Mouse (Mus musculus) hindbrain, embryonic 13.5 days (tissue): ENCODE results near the gene 1700016D06Rik. TPM values are rescaled to one million over a fixed set of nuclear protein-coding genes. Genes with fewer than 3 reads are reported as not detected.
A peak's percentile ranks its signal among the peaks of the same experiment; 100 is the strongest.

Experiments used
- ATAC-seq: fragments of 200-750 bp; cut with Nextera tagmentation; 2 replicates; pipeline ENCODE4 v1.8.0; 2017; ENCODE audit warnings: moderate TSS enrichment; ENCODE audit not compliant: low FRiP score
- H3K27ac ChIP-seq: fragments of 300-500 bp; sonication (generic); 2 replicates; pipeline ENCODE4 v1.5.1; 2015; ENCODE audit warnings: inconsistent platforms, mild to moderate bottlenecking, moderate library complexity
- H3K27me3 ChIP-seq: fragments of 300-500 bp; sonication (generic); 2 replicates; pipeline ENCODE4 v1.6.1; 2015; ENCODE audit warnings: mild to moderate bottlenecking, inconsistent platforms
- H3K36me3 ChIP-seq: fragments of 300-500 bp; sonication (generic); 2 replicates; pipeline ENCODE4 v1.6.1; 2015; ENCODE audit warnings: mild to moderate bottlenecking, inconsistent platforms
- H3K4me1 ChIP-seq: fragments of 300-500 bp; sonication (generic); replicated peaks from 2 replicates; pipeline ENCODE4 v1.6.1; 2015; ENCODE audit warnings: inconsistent platforms
- H3K4me2 ChIP-seq: fragments of 300-500 bp; sonication (generic); 2 replicates; pipeline ENCODE4 v1.6.1; 2015; ENCODE audit warnings: inconsistent platforms, mild to moderate bottlenecking, moderate library complexity
- H3K4me3 ChIP-seq: fragments of 300-500 bp; sonication (generic); 2 replicates; pipeline ENCODE4 v1.5.1; 2015; ENCODE audit warnings: mild to moderate bottlenecking, inconsistent platforms
- H3K9ac ChIP-seq: fragments of 300-500 bp; sonication (generic); 2 replicates; pipeline ENCODE4 v1.6.1; 2015; ENCODE audit warnings: mild to moderate bottlenecking, inconsistent platforms
- H3K9me3 ChIP-seq: fragments of 300-500 bp; sonication (generic); 2 replicates; pipeline ENCODE4 v1.6.1; 2016; ENCODE audit warnings: inconsistent platforms
- WGBS: fragments of 180-500 bp; shearing (Covaris S2); methylation state at CpG from one replicate; pipeline ENCODE4 v1.1.7; 2015; 5-methylcytosine and 5-hydroxymethylcytosine counted together
- polyA plus RNA-seq: library from polyadenylated mRNA; unstranded; fragments of >200 nt; fragmentation: Nextera tagmentation; extraction: Ambion mirVana; gene quantifications from 2 replicates; pipeline ENCODE4 v1.2.1, GENCODE M21; 2015

1700016D06Rik gene
- polyA plus RNA-seq, 1 experiment from 2014 or later, result not detected

DNA sequence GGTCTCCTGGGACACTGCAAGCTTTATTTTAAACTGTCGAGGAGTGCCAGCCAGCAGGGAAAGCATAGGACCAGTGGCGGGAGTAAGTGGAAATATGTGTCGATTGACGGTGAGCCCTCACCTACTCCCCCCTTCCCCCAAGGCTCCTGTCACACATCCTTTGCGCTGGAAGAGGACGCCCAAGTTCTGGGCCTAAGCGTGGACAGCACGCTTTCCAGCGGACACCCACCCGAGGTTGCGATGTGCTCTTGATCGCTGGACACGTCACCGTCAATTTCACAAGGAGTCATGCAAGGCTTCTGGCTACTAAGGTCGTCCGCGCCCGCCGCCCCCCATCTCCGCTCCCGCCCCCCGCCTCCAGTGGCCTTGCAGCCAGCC, 26.4 kb upstream of the 1700016D06Rik start:
- peak overlapping the region; percentile 77 for H3K4me2 ChIP-seq
- WGBS, result under 1% methylated on average over 22 of the region's 22 CpGs
- peak overlapping the region; percentile 97 for H3K9ac ChIP-seq
- H3K4me1 ChIP-seq, result peaks cover 36% of the 10 kb centered on the region
- no peaks in the 10 kb centered on the region for H3K36me3 ChIP-seq
- H3K27ac ChIP-seq, result peak overlapping the region; percentile 100
- H3K4me3 ChIP-seq, result peak overlapping the region; percentile 74
- peak; percentile 52 for ATAC-seq
- H3K9me3 ChIP-seq, result no peaks in the 10 kb centered on the region
- peaks cover 23% of the 10 kb centered on the region; the same call in 1 of the 2 replicates for H3K27me3 ChIP-seq

DNA sequence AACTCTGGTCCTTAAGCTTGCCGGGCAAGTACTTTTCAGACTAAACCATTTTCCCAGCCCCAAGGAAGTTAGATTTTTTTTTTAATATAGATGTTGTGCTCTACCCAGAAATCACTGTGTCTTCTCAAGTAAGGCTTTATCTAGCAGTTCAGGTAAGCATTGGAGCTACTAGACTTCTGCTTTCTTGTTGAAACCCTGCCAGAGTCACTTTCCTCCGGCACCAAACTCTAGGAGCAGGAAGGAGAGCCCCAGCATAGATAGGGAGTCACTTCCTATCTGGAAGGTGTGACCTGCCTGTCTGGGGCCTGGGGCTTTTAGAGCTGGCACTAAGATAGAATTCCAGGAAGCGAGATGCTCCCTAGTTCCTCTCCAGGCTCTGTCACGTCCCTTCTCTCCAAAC, 16.3 kb upstream of the 1700016D06Rik start:
- Histone ChIP-seq H3K4me3 (no peak overlapping the region), H3K9me3 (no peaks in the 10 kb centered on the region), H3K4me2 (no peak overlapping the region), H3K27ac (no peak overlapping the region), H3K9ac (no peak overlapping the region), H3K4me1 (no peaks in the 10 kb centered on the region), H3K36me3 (no peaks in the 10 kb centered on the region), H3K27me3 (peaks cover 7% of the 10 kb centered on the region; the same call in 1 of the 2 replicates)
- WGBS, result 83% methylated on average over 4 of the region's 4 CpGs
- ATAC-seq, result no peak

DNA sequence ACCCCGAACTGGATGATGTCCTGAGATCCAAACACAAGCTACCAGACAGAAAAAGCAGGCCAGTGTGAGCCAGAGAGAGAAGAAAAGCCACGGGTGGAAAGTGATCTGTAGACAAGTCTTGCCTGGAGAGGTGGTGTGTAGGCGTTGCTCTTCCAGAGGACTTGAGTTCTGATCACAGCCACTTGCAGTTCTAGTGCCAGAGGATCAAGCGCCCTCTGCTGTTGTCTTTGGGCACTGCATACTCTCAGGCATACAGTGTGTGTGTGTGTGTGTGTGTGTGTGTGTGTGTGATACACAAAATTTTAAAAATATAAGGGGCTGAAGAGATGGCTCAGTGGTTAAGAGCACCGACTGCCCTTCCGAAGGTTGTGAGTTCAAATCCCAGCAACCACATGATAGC, 11.4 kb upstream of the 1700016D06Rik start:
- Histone ChIP-seq H3K9ac (no peak overlapping the region), H3K4me3 (no peak overlapping the region), H3K4me2 (no peak overlapping the region), H3K27ac (no peak overlapping the region), H3K4me1 (peaks cover 6% of the 10 kb centered on the region), H3K36me3 (no peaks in the 10 kb centered on the region), H3K27me3 (no peaks in the 10 kb centered on the region), H3K9me3 (no peaks in the 10 kb centered on the region)
- 88% methylated on average over 6 of the region's 6 CpGs for WGBS
- no peak for ATAC-seq

DNA sequence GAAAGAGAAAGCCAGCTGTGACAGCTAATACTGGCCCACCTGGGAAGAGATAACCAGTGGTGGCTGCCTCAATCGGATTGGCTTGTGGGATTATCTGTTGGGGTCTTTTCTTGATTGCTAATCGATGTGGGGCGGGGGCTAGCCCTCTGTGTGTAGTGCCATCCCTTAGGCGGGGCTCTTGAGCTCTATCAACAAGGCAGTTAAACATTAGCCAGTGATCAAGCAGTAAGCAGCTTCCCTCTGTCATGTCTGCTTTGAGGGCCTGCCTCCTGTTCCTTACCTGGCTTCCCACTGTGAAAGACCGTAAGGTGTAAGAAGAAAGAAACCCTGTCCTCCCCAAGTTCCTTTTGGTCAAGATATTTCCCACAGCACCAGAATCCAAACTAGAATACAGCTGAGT, 9.6 kb upstream of the 1700016D06Rik start:
- Histone ChIP-seq H3K4me3 (no peak overlapping the region), H3K4me1 (peaks cover 6% of the 10 kb centered on the region), H3K4me2 (no peak overlapping the region), H3K9me3 (no peaks in the 10 kb centered on the region), H3K9ac (no peak overlapping the region), H3K27ac (no peak overlapping the region), H3K27me3 (no peaks in the 10 kb centered on the region), H3K36me3 (no peaks in the 10 kb centered on the region)
- no peak for ATAC-seq
- WGBS, result 45% methylated on average over 5 of the region's 5 CpGs

DNA sequence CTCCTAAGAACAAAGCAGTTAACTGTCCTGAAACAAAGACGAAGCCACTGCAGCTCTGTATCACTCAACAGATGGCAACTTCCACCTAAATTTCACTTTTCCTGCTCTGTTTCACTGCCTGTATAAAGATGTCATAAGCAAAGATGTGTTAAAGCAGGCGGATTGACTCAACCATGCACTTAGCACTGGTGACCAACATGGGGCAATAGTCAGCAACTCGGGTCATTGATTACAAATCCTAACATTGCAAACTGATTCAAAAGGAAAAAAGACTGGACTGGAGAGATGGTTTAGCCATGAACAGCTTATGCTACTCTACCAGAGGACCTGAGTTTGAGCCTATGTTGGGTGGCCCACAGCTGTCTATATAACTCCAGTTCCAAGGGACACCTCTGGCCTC, 8.7 kb upstream of the 1700016D06Rik start:
- no peak for ATAC-seq
- 91% methylated on average over 3 of the region's 3 CpGs for WGBS

DNA sequence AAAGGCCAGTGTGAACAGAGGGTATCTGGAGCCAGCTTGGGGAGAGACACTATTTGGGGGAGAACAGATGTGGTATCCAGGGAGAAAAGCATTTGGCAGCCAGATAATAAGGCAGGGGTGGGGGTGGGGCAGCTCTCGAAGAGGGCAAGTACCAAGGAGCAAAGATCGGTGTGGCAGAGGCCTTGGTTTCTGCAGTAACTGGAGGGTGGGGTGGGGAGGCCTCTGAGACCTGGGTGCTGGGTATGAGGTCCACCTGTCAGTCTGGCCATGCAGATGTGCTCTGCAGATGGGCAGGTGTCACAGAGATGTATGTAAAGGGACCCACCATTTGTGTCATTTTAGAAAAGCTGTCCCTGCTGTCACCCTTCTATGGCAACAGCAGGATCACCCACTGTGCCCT, 8.0 kb upstream of the 1700016D06Rik start:
- ATAC-seq, result no peak
- H3K9ac ChIP-seq, result no peak overlapping the region
- H3K9me3 ChIP-seq, result no peaks in the 10 kb centered on the region
- WGBS, result 39% methylated on average over 2 of the region's 2 CpGs
- no peaks in the 10 kb centered on the region for H3K27me3 ChIP-seq
- H3K4me3 ChIP-seq, result no peak overlapping the region
- peaks cover 6% of the 10 kb centered on the region for H3K4me1 ChIP-seq
- H3K36me3 ChIP-seq, result no peaks in the 10 kb centered on the region
- no peak overlapping the region for H3K27ac ChIP-seq
- no peak overlapping the region for H3K4me2 ChIP-seq

More for the DNA sequence above, 8.7 kb upstream of the 1700016D06Rik start:
- no peak overlapping the region for H3K27ac ChIP-seq
- H3K4me1 ChIP-seq, result peaks cover 6% of the 10 kb centered on the region
- H3K9me3 ChIP-seq, result no peaks in the 10 kb centered on the region
- no peak overlapping the region for H3K4me3 ChIP-seq
- H3K27me3 ChIP-seq, result no peaks in the 10 kb centered on the region
- no peak overlapping the region for H3K9ac ChIP-seq
- no peaks in the 10 kb centered on the region for H3K36me3 ChIP-seq
- H3K4me2 ChIP-seq, result no peak overlapping the region

DNA sequence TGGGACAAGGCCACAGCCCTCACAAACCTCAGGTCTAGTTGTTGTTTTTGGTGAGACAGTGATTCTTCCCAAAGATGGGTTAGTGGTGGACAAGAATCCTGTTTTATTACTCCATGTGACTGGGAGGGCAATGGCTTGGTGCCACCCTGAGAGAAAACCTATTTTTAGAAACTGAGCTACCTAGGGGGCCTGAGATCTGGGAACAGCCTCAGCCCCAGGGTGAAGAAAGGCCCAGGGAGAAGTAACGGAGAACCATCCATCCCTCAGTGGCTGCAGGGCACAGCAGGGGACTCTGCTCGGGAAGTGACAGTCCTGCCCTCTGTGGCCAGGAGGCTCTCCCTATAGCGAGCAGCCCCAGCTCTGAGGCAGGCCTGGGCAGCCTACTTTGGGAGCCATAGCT, 6.8 kb upstream of the 1700016D06Rik start:
- no peaks in the 10 kb centered on the region for H3K36me3 ChIP-seq
- no peak for ATAC-seq
- H3K9me3 ChIP-seq, result no peaks in the 10 kb centered on the region
- H3K27me3 ChIP-seq, result no peaks in the 10 kb centered on the region
- WGBS, result 20% methylated on average over 3 of the region's 3 CpGs
- H3K4me2 ChIP-seq, result no peak overlapping the region
- no peak overlapping the region for H3K4me3 ChIP-seq
- no peak overlapping the region for H3K27ac ChIP-seq
- H3K9ac ChIP-seq, result no peak overlapping the region
- H3K4me1 ChIP-seq, result peaks cover 6% of the 10 kb centered on the region

DNA sequence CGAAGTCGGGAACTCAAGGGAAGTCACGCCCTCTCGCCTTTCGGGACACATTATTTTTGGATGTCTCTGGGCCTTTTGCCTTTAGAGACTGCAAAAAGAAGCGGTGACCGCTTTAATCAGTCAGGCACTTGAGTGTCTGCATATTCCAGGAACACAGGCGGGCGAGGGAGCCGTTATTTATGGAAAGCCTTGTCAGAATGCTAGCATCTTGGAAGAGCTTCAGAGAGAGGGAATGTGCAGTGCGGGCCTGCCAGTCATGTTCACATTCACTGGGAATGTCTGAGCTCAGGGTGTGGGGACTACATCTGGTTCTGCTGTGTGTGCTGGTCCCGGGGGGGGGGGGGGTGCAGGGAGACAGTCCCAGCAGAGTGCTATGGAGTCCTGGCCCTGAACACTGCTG, 5.0 kb upstream of the 1700016D06Rik start:
- H3K27ac ChIP-seq, result no peak overlapping the region
- H3K9ac ChIP-seq, result no peak overlapping the region
- H3K9me3 ChIP-seq, result no peaks in the 10 kb centered on the region
- 89% methylated on average over 12 of the region's 12 CpGs for WGBS
- 0 out of 2 replicates have a peak, but pooled peaks cover 4% of the 10 kb centered on the region for H3K27me3 ChIP-seq
- H3K4me2 ChIP-seq, result no peak overlapping the region
- no peak for ATAC-seq
- no peak overlapping the region for H3K4me3 ChIP-seq
- H3K36me3 ChIP-seq, result no peaks in the 10 kb centered on the region
- peaks cover 1% of the 10 kb centered on the region for H3K4me1 ChIP-seq

DNA sequence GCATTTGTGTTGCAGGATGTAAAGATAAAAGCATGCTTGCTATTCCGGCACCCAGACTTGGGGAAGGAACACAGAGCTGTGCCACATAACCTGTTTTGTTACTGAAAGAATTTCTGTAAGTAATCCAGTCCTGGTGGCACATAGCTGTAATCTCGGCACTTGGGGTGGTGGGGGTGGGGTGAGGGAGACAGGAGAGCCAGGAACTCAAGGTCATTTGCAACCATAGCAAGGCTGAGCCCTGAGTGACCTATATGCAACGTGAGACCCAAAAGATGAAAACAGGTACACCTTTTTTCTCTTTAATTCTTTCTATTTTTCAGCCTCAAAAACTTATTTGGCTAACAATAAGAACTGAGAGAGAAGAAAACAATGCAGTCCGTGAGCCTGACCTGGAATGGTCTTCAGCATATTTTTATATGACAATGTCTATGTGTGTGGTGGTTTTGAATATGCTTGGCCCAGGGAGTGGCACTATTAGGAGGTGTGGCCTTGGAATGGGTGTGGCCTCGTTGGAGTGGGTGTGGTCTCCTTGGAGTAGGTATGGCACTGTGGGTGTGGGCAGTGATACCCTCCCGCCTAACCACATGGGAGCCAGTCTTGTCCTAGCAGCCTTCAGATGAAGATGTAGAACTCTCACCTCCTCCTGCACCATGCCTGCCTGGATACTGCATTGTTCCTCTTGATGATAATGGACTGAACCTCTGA, 4.0 kb upstream of the 1700016D06Rik start:
- Histone ChIP-seq H3K9me3 (no peaks in the 10 kb centered on the region), H3K4me2 (no peak overlapping the region), H3K27me3 (0 out of 2 replicates have a peak, but pooled peaks cover 7% of the 10 kb centered on the region), H3K4me1 (peaks cover 4% of the 10 kb centered on the region), H3K27ac (no peak overlapping the region), H3K9ac (no peak overlapping the region), H3K36me3 (no peaks in the 10 kb centered on the region), H3K4me3 (no peak overlapping the region)
- no peak for ATAC-seq
- 70% methylated on average over 6 of the region's 6 CpGs for whole genome bisulfite sequencing

DNA sequence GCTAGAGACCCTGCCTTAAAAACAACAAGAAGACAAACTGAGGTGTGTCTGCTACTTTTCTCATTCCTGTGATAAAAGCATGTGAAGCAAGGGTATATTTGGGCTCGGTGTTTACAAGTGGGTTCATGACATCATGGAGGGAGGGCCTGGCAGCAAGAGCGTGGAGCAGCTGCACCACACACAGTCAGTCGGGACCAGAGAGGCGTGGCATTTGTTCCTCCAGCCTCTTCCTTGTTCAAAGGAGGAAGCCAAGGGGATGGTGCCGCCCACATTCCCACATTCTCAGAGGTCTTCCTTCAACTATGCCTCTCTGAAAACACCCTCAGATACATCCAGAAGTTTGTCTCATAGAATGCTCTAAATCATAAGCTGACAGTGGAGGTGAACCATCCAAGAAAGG, 2.9 kb upstream of the 1700016D06Rik start:
- no peak overlapping the region for H3K9ac ChIP-seq
- no peak for ATAC-seq
- no peaks in the 10 kb centered on the region for H3K36me3 ChIP-seq
- no peak overlapping the region for H3K4me3 ChIP-seq
- no peak overlapping the region for H3K4me2 ChIP-seq
- no peak overlapping the region for H3K27ac ChIP-seq
- H3K9me3 ChIP-seq, result no peaks in the 10 kb centered on the region
- H3K4me1 ChIP-seq, result peaks cover 4% of the 10 kb centered on the region
- H3K27me3 ChIP-seq, result 0 out of 2 replicates have a peak, but pooled peaks cover 8% of the 10 kb centered on the region
- 89% methylated on average over 5 of the region's 5 CpGs for WGBS

DNA sequence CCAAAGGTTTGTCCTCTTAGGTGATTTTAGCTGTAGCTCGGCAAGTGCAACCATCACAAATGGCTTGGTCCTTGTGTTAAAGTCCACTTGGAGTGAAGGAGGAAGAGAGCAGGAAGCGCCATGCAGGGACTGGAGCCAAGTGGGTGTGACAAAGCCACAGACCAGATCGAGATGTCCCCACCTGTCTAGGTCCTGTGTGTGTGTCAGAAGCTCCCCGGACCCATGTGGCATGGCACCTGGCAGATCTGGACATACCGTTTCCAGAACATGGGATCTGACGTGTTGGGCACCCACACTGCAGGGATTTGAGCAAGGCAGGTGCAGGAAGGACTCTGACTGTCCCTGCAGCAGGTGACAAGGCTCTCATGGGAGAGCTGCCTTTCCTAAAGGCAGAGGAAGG, 565 bp upstream of the 1700016D06Rik start:
- Histone ChIP-seq H3K27me3 (0 out of 2 replicates have a peak, but pooled peaks cover 11% of the 10 kb centered on the region), H3K27ac (no peak overlapping the region), H3K9me3 (no peaks in the 10 kb centered on the region), H3K9ac (no peak overlapping the region), H3K36me3 (no peaks in the 10 kb centered on the region), H3K4me2 (no peak overlapping the region), H3K4me1 (peaks cover 4% of the 10 kb centered on the region), H3K4me3 (no peak overlapping the region)
- ATAC-seq, result no peak
- 84% methylated on average over 6 of the region's 6 CpGs for WGBS

DNA sequence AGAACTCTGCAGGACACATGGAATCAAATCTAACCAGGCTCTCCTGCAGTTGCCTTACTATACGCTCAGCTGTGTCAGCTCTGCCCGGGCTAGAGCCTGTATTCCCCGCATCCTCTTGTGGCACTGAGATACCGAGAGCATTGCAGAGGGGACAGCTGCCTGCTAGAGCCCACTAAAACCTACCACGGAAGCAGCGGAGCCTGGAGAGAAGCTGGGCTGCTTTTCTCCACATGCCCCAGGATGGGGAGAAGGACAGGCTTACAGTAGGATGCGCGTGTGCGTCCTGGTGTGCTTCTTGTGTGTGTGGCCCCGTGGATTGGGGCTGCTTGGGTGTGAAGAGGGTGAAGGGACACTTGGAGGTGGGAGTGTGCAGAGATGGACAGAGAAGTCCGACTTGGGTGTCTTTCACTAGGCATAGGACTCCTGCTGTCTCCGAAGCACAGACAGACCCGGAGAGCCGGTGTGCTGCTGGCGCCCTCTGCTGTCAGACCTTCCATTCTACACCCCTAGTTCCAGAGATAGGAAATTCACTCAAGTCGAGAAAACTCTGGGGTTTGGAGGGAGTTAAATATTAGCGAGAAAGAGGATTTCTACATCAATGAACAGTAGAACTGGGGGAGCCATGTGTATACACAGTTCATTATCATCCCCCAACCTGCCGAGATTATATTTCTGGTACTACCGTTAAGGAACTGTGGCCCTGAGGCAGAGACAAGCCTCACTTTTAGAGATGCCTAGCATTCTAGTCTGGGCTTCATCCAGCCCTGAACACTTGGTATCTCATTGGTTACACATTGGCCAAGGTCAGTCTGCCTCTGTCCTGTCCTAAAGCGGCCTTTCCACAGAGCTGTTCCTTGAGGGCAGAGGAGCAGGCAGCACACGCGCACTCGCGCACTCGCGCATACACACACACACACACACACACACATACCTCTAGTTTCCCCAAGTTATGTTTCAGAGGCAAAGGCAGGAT, 517 bp downstream of the 1700016D06Rik start:
- Histone ChIP-seq H3K4me1 (peaks cover 4% of the 10 kb centered on the region), H3K4me2 (peak overlapping the region; percentile 51), H3K9ac (peak overlapping the region; percentile 60; the same call in 1 of the 2 replicates), H3K4me3 (peak overlapping the region; percentile 15; the same call in 1 of the 2 replicates), H3K27me3 (0 out of 2 replicates have a peak, but pooled peaks cover 11% of the 10 kb centered on the region), H3K27ac (no peak overlapping the region), H3K9me3 (no peaks in the 10 kb centered on the region), H3K36me3 (no peaks in the 10 kb centered on the region)
- peak; percentile 80 for ATAC-seq
- 38% methylated on average over 26 of the region's 26 CpGs for WGBS
